ENCODE assay signal across 17 mouse cellular contexts in the genomic region with DNA sequence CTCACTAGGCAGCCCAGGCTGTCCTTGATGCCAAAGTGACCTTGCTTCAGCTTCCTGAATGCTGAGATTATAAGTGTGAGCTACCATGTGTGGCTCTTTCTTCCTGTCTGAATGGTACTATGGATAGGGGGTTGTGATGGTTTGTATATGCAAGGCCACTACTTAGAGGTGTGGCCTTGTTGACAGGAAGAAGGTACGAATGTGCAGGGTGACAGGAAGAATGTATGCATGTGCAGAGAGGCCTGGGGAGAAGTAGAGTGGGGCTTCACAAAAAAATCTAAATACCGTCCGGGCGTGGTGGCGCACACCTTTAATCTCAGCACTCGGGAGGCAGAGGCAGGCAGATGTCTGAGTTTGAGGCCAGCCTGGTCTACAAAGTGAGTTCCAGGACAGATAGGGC. TPM values are rescaled to one million over a fixed set of nuclear protein-coding genes. Genes with fewer than 3 reads are reported as not detected.
"Had no signal": no experiment of that assay in that cellular context is flagged by ENCODE, and none has a peak within 500 bp of the region (broad histone marks: within the 10 kb centered on the region; RNA-seq: fewer than 3 reads in every experiment).

No protein-coding gene starts in this region.

- DNase-seq: heart, postnatal 10 days; heart, postnatal 14 days; heart, postnatal 36 days; heart, postnatal 4 days; kidney, adult 11 months; kidney, adult 18-20 months; kidney, adult 2 months; kidney, adult 8-10 months; kidney, adult 9 months; kidney, postnatal 10 days; kidney, postnatal 14 days; kidney, postnatal 25 days; kidney, postnatal 36 days; kidney, postnatal 4 days; layer of hippocampus, adult 9-11 months; layer of hippocampus, postnatal 36 days had no signal

RNA-seq across cellular contexts. Expression of gene Ltbp2, which starts 55.9 kb away (rescaled TPM):
- total RNA-seq: hematopoietic stem cell, adult 5-6 weeks had no signal
